Mouse (Mus musculus) left cerebral cortex, postnatal 36 days (tissue): ENCODE data around the gene Mycn. TPM values are rescaled to one million over a fixed set of nuclear protein-coding genes. Genes with fewer than 3 reads are reported as not detected.

Source experiments
- DNase-seq, 2 experiments: peaks; one replicate each; pipeline ENCODE4 v3.0.0; 2021 to 2022; ENCODE audit warnings: low spot score in 2 of 2, mixed read lengths in 1 of 2
- intact Hi-C: fragments of 180-260 bp; cut with DNase I; formaldehyde crosslinking; loops from one replicate; pipeline ENCODE4 v1.15.1; 2025
- total RNA-seq, 2 experiments: library from RNA; stranded (reverse); gene quantifications; 2 replicates each; pipeline ENCODE4 v1.2.3; 2021

Mycn gene
- total RNA-seq: 10 to 100 TPM in 1 of 2 experiments, 1 to 10 TPM in 1; 9.8 to 12.7 TPM

- intact Hi-C loops: loop anchor here (1.0 to 5.0 kb wide), 5 partner anchors 160 to 521 kb away; no protein-coding TSS in a partner anchor
- DNase-seq: peak; percentile 75 to 76
Measured at GRCm38 (mm10) chr12:12941661-12942363, at the start of gene Mycn. Gene Mycn, minus strand, starts transcription at chr12:12941914.

- intact Hi-C loops: no loop called here
- DNase-seq: no peak
Measured at GRCm38 (mm10) chr12:12987376-12987775, 45.7 kb upstream of the Mycn start.

- intact Hi-C loops: no loop called here
- DNase-seq: no peak
Measured at GRCm38 (mm10) chr12:12986612-12987206, 45.0 kb upstream of the Mycn start.

GRCm38 (mm10) chr12:12983032-12983431 lies 41.3 kb upstream of the Mycn start:
- no peak for DNase-seq
- intact Hi-C loops: no loop called here

DNA sequence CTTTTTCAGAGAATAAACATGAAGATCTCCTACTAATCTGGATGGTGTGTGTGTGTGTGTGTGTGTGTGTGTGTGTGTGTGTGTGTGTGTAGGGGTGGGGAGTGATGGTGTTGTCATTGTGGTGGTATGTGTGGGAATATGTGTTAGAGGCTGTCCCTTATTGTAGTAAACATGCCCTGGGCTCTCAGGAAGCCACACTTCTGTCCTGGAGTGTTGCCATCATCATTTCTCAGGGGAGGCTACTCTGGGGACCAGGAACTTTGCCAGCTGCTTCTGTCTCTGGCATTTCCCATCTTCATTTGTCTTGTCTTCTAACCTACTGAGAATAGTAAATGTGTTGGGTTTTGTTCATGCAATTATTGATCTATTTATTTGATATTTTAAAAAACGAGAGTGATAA lies 33.7 kb upstream of the Mycn start:
- intact Hi-C loops: no loop called here
- no peak for DNase-seq

GRCm38 (mm10) chr12:12972756-12973435 lies 31.2 kb upstream of the Mycn start:
- DNase-seq: no peak

GRCm38 (mm10) chr12:12967946-12968345 lies 26.2 kb upstream of the Mycn start:
- DNase-seq: peak; percentile 22 to 44
- intact Hi-C loops: no loop called here

More at GRCm38 (mm10) chr12:12972756-12973435, 31.2 kb upstream of the Mycn start:
- intact Hi-C loops: no loop called here

DNA sequence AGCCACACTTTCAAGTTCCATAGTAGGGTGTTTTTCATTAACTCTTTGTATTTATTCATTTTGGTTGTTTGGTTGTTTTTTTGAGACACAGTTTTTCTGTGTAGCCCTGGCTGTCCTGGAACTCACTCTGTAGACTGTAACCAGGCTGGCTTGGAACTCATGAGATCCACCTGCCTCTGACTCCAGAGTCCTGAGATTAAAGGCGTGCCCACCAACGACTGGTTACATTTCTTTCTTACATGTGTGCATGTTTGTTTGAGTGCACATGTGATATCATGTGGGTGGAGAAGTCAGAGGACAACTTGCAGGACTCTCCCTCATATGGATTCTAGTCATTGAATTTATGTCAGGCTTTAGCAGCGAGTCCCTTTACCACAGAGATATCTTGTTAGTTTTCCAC lies 23.1 kb upstream of the Mycn start:
- DNase-seq: no peak
- intact Hi-C loops: no loop called here

DNA sequence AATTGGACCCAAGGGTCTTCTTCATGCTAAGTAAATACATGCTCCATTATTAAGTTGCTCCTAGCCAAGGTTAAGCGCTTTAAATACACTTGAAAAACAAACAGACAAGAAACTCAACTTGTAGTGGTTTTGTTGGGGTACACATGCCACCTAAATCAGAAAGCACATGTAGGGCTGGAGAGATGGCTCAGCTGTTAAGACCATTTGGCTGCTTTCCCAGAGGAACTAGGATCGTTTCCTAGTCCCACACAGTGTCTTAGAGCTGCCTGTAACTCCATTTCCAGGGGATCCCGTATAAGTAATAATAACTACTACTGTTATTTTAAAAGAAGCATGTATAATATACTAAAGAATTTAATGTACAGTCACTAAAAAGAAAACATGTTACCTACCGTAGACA lies 5.9 kb upstream of the Mycn start:
- intact Hi-C loops: no loop called here
- DNase-seq: no peak

- intact Hi-C loops: loop anchor here (2.0 to 5.0 kb wide), 2 partner anchors 161 to 272 kb away; no protein-coding TSS in a partner anchor
- DNase-seq: no peak
Measured at GRCm38 (mm10) chr12:12943288-12943687, 1.6 kb upstream of the Mycn start.

- DNase-seq: peak; percentile 86
- intact Hi-C loops: loop anchor here (1.0 to 5.0 kb wide), 3 partner anchors 160 to 521 kb away; no protein-coding TSS in a partner anchor
Measured at GRCm38 (mm10) chr12:12942364-12943050, 793 bp upstream of the Mycn start.

- intact Hi-C loops: loop anchor here (2.0 to 5.0 kb wide), 3 partner anchors 159 to 318 kb away; no protein-coding TSS in a partner anchor
- peak in 1 of 2 experiments; percentile 38 for DNase-seq
Measured at GRCm38 (mm10) chr12:12941129-12941504, 597 bp downstream of the Mycn start.

DNA sequence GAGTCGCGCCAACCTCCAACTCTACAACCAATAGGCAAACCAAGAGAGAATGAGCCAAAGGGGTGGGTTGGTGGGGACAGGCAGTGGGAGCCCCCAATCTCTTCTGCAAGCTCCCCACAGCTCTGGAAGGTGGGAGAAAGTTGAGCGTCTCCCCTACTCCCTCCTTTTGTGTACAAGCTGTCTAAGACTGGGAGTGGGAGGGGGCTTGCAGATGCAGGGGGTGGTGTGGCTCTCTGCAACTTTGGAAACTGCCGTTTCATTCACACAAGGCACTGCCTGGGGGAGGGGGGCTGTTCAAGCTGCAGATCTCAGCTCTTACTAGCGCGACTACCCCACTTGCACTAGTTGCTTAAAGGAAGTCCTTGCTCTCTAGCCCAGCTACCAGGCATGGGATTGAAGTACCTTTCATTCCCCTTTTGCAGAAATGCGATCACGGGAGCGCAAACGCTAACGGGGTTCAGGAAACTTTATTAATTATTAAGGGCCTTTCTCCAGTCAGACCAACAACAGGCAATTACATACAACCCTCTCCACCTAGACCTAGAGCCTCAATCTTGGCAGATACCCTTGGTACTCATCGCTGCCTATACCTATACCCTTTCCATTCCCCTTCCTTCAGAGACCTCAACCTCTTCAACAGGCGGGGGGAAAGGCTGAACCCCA lies 1.1 kb downstream of the Mycn start:
- intact Hi-C loops: loop anchor here (2.0 to 5.0 kb wide), 3 partner anchors 158 to 318 kb away; no protein-coding TSS in a partner anchor
- peak in 1 of 2 experiments; percentile 46 for DNase-seq

GRCm38 (mm10) chr12:12939581-12940465 lies 1.9 kb downstream of the Mycn start:
- peak; percentile 44 to 46 for DNase-seq
- intact Hi-C loops: loop anchor here (2.0 to 5.0 kb wide), 4 partner anchors 158 to 317 kb away; no protein-coding TSS in a partner anchor

GRCm38 (mm10) chr12:12938850-12939249 lies 2.9 kb downstream of the Mycn start:
- peak; percentile 73 to 78 for DNase-seq
- intact Hi-C loops: loop anchor here (1.0 to 5.0 kb wide), 2 partner anchors 222 to 259 kb away; no protein-coding TSS in a partner anchor

GRCm38 (mm10) chr12:12938361-12938760 lies 3.4 kb downstream of the Mycn start:
- intact Hi-C loops: loop anchor here (1.0 to 5.0 kb wide), 2 partner anchors 221 to 258 kb away; no protein-coding TSS in a partner anchor
- peak; percentile 38 to 52 for DNase-seq

DNA sequence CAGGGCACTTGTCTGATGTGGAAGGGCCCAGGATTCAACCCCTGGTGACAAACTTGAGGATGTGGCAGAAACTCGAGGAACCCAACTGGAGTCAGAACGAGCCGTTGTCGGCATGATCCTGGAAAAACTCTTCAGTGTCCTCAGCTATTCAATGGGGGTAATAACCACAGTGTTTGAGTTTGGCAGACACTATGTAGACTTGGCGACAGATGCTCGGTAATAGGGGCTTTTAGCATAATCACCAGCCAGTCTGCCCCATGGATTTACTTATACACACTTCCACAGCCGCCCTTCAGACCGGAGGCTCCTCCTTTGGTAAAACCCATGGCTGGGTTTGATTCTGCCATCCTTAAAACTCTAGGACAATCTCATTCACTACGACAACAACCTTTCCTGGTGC lies 4.0 kb downstream of the Mycn start:
- intact Hi-C loops: loop anchor here (1.0 to 5.0 kb wide), 2 partner anchors 220 to 257 kb away; no protein-coding TSS in a partner anchor
- DNase-seq: peak; percentile 12 to 14

DNA sequence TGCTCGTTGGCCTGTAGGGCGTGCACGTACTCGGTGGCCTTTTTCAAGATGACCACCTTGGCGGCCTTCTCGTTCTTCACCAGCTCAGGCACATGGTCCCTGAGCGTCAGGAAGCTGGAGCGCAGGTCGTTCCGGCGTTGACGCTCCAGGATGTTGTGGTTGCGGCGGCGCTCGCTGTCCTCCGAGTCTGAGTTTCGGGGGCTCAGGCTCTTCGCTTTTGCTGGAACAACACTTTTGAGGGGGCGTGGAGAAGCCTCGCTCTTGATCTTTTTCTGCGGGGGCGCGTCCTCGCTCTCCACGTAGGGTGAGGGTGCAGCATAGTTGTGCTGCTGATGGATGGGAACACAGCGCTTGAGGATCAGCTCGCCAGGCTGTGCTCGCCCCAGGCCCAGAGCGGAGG lies 4.6 kb downstream of the Mycn start:
- intact Hi-C loops: loop anchor here (5.0 kb wide), 1 partner anchor 220 kb away; no protein-coding TSS in a partner anchor
- DNase-seq: peak; percentile 24 to 36
